Mouse (Mus musculus) T-helper 17 cell (primary cell): Measurements from ENCODE around the gene Iffo2.

Experiments
- in situ Hi-C, 2 experiments: fragments of 300-600 bp; cut with MboI, MseI; formaldehyde crosslinking; loops; 1 replicate in 1 of 2; 2 replicates in 1 of 2; pipeline ENCODE4 v1.15.1; 2025; ENCODE audit warnings: high pct_unique_total_duplicates in 2 of 2

Iffo2 gene

DNA sequence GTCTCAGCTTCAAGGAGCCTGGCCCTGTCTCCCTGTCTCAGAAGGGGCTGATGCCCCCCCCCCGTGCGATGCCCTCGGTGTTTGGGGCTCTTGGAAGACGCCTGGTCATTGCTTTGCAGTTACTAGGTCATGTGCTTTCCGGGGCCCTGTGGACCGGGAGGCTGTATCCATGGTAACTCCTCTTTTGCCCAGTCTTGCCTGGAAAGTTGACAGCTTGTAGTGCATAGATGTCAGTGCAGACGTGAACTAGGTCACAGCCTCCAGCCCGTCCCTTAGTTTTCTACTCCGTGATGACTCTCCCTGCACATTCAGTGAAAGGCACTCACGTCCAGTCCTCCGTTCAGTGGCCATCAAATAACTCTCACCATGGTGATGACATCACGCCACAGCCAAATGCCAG, 3.9 kb upstream of the Iffo2 start:
- in situ Hi-C loops, result no loop called here

- in situ Hi-C loops, result no loop called here
Observed at GRCm38 (mm10) chr4:139532081-139532480, 1.7 kb downstream of the Iffo2 start.

GRCm38 (mm10) chr4:139535127-139535695, 4.9 kb downstream of the Iffo2 start:
- in situ Hi-C loops, result no loop called here

- in situ Hi-C loops, result no loop called here
Observed at GRCm38 (mm10) chr4:139535719-139536118, 5.4 kb downstream of the Iffo2 start.

DNA sequence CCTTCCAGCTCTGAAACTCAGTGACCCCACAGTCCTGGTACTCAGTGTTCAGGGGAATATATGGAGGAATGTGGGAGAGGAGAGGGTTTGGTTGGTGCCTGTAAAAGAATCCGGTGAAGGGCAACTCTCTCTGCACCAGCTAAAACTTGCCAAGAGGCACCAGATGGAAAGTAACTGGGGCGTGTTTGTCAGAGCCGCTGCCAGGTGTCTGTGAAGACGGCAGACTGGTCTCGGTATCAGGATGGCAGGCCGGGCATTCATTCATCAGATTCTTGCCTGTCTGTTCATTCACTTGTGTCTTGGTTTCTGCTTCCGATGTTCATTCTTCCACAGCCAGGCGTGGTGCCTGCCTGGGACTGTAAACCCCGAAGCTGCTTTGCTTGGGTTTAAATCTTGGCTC, 6.4 kb downstream of the Iffo2 start:
- in situ Hi-C loops, result no loop called here

DNA sequence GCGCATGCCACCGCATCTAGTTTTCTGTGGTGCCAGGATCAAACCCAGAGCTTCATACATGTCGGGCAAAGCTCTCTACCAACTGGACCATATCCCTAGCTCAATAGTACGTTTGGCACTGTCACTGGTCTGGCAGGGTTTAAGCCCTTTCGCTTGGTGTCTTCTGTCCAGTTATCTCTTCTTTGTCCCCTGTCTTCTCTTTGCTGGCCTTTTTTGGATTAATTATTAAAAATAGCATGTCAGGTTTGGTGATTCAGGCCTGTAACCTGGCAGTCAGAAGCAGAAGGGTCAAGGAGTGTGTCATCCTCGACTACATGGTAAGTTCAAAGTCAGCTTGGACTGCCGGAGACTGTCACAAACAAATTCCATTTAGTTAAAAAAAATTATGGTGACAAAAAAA, 10.4 kb downstream of the Iffo2 start:
- in situ Hi-C loops, result no loop called here

DNA sequence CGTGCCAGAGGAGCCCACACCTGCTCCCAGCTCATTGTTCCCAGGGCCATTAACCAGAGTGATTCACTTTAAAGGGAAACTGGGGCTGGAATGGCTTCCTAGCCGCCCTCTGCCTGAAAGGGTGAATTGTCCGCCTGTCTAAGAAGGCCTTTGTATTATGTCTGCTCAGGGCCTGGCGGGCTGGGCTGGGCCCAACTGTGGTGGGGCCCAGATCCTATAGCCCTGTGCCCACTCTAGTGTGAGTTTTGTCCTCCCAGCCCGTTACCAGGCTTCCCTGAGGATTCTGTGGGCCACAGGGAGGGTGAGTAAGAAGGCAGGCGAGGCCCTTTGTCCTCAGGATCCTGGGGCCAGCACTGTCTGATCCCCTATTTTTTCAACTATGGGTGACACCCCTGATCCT, 15.4 kb downstream of the Iffo2 start:
- in situ Hi-C loops, result loop anchor here in 1 of 2 experiments (5.0 kb wide), 1 partner anchor 33 kb away; no protein-coding TSS in a partner anchor

GRCm38 (mm10) chr4:139549448-139549847, 19.1 kb downstream of the Iffo2 start:
- in situ Hi-C loops, result loop anchor here in 1 of 2 experiments (5.0 kb wide), 1 partner anchor 37 kb away; no protein-coding TSS in a partner anchor

- in situ Hi-C loops, result no loop called here
Observed at GRCm38 (mm10) chr4:139555235-139555634, 24.9 kb downstream of the Iffo2 start.

DNA sequence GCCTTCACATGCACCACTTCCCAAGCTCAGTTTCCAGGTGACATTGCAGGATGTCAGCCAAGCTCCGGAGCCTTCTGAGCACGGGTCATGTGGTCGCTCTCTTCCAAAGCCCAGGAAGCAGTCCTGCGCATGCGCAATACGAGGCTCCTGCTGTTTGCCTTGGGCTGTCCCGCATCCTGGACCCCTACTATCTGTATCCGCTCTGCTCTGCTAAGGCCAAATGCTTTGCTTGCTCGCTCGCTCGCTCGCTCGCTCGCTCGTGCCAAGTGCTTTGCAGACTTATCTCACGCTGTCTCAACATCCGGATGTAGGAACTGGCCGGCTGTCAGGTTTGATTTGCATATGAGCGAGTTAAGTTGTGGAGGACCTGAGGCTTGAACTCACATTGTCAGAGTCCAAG, 25.6 kb downstream of the Iffo2 start:
- in situ Hi-C loops, result no loop called here

DNA sequence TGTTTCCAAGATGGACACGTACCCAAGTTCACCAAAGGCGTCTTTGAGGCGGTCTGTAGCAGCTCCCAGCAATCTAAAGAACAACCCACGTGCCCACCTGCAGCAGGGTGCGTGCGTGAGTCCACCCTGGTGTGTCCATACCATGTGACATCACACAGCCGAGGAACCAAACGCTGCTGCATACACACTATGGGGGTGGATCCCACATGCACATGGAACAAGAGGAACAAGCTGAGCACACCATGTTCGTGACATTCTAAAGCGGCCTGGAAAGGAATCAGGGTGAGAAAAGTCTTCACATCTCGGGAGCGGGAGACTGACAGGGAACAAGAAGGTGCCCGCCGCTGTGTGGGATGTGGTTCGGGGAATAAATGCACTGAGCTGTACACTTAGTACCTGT, 38.0 kb downstream of the Iffo2 start:
- in situ Hi-C loops, result no loop called here

DNA sequence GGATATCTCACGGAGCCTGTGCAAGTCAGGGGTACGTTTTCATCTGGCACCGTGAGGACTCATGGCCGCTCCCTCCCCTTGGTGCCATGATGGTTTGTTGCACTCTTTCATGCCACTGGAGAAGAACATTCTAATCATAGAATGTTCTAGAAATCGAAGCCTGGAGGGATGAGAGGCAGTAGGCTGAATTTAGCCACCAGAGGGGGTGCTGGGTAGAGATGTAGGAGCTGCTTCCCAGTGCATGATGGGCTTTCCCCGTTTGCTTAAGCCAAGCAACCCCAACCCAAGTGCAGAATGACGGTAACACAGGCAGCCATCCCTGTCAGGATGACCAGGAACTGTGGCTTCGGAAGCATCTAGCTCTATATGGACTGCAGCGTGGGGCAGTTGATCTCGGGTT, 40.4 kb downstream of the Iffo2 start:
- in situ Hi-C loops, result loop anchor here in 1 of 2 experiments (5.0 kb wide), 1 partner anchor 42 kb away; no protein-coding TSS in a partner anchor

- in situ Hi-C loops, result loop anchor here in 1 of 2 experiments (5.0 kb wide), 1 partner anchor 39 kb away; no protein-coding TSS in a partner anchor
Observed at GRCm38 (mm10) chr4:139572928-139573512, 42.7 kb downstream of the Iffo2 start.

GRCm38 (mm10) chr4:139574156-139574798, 43.9 kb downstream of the Iffo2 start:
- in situ Hi-C loops, result loop anchor here in 1 of 2 experiments (5.0 kb wide), 1 partner anchor 38 kb away; no protein-coding TSS in a partner anchor

GRCm38 (mm10) chr4:139574799-139575672, 44.7 kb downstream of the Iffo2 start:
- in situ Hi-C loops, result loop anchor here (5.0 kb wide), 1 partner anchor 37 kb away; no protein-coding TSS in a partner anchor

DNA sequence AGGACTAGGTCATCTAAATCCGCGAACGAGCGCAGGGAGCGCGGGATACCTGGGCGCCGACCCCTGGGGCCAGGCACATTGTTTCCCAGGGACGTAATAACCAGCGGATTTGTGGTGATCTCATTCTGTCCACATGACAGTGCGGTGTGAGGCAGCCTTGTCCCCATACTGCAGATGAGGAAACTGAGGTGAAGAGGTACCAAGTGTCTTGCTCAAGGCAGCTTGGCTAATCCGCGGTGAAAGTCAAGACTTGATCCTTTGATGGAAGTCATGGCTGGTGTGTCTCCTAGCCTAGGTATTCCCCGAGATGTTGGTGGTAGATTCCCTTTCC, 45.3 kb downstream of the Iffo2 start:
- in situ Hi-C loops, result loop anchor here in 1 of 2 experiments (5.0 kb wide), 1 partner anchor 37 kb away; no protein-coding TSS in a partner anchor

DNA sequence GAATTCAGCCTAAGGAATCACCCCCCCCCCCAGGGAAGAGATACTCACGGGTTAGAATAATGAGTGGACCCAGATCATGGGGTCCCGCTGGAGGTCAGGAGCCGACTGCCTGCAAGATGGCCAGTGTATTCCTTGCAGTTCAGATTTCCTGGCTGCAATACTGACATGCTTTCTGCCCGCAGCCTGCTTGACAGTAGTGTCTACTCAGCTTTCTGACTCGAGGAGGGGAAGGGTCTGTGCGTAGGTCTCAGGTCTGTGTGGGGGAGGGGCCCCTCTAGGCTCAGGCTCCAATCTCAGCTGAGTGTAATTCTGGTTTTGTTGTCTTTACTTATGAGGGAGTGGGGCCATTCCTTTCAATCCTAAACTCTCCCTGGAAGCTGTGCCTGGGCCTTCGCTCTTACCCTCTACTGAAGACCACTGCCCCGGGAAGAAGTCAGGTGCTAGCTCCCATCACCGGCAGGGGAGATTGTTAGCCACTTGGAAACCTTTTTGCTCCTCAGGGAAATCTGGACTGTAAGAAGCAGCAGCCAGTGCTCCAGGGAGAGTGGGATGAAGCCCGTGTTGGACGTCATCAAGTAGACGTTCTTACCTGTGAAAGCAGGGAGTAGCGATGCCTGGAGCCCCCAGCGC, 46.0 kb downstream of the Iffo2 start:
- in situ Hi-C loops, result loop anchor here in 1 of 2 experiments (5.0 kb wide), 1 partner anchor 36 kb away; no protein-coding TSS in a partner anchor

DNA sequence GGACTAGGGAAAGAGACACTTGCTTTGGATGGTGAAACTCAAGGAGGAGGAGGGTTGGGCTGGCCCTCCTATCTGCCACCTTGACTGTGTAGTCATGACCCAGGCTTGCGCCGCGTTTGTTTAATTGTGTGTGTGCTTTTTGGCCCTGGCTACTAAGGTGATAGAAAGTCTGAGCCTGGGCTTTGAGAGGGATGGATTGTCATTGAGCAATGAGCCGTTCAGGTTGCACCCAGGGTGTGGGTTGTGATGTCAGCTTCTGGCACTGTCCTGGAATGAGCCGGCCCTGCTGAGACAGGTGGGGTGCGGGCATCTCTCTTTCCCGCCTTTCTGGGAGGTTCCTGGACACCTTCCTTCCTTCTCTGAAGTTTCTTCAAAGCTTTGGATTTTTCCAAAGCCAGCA, 46.7 kb downstream of the Iffo2 start:
- in situ Hi-C loops, result loop anchor here in 1 of 2 experiments (5.0 kb wide), 1 partner anchor 35 kb away; no protein-coding TSS in a partner anchor

DNA sequence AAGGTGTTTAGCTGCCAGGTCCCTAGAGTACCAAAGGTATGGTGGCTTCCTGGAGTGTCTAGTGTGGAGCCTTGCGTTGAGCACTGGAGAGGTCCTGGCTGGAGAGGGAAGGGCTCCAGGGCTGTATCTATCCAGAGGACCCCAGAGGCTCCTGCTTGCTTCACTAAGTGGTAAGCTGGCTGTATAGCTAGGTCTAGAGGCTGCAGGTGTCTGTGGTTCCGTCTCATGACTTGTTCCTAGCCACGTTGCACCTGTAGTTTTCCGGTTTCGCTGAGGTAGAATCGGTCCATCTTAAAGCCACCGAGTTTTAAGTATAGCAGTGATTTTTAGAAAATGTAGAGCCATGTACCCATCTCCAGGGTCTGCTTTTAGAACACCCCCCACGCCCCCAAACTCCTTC, 48.0 kb downstream of the Iffo2 start:
- in situ Hi-C loops, result loop anchor here in 1 of 2 experiments (5.0 kb wide), 1 partner anchor 34 kb away; no protein-coding TSS in a partner anchor

DNA sequence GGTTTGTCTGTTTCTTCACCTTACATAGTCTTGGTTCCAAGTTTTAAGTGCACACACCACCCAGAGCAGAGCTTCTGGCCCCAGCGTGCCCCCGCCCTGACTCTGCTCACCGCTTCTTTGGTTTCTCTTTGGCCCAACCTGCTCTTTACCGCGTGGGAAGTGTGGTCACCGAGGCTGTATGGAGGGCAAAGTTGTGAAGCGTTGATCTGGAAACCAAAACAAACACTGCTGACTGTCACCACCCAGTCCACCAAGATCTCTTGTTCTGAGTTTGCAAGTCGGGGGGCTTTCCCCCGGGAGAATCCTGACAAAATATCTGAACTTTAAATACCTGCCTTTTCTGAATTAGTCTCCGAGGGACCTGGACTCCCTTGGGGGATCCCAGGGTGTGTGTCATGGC, 48.7 kb downstream of the Iffo2 start:
- in situ Hi-C loops, result loop anchor here in 1 of 2 experiments (5.0 kb wide), 1 partner anchor 33 kb away; no protein-coding TSS in a partner anchor

- in situ Hi-C loops, result loop anchor here in 1 of 2 experiments (5.0 kb wide), 1 partner anchor 33 kb away; no protein-coding TSS in a partner anchor
Observed at GRCm38 (mm10) chr4:139579466-139579865, 49.1 kb downstream of the Iffo2 start.
